Mouse (Mus musculus) kidney, postnatal 0 days (tissue): ENCODE measurements around the gene Arl5c. TPM values are rescaled to one million over a fixed set of nuclear protein-coding genes. Genes with fewer than 3 reads are reported as not detected.

ENCODE experiments used
- ATAC-seq: fragments of 200-750 bp; cut with Nextera tagmentation; replicated peaks from 2 replicates; pipeline ENCODE4 v1.8.0; 2017; ENCODE audit warnings: low read depth, moderate number of reproducible peaks, moderate TSS enrichment, moderate library complexity; ENCODE audit not compliant: low FRiP score
- DNase-seq: peaks from one replicate; pipeline ENCODE4 v3.0.0-alpha.2; 2016; ENCODE audit warnings: low spot score
- H3K27ac ChIP-seq: fragments of 300-500 bp; sonication (generic); 2 replicates; pipeline ENCODE4 v1.5.1; 2014; ENCODE audit warnings: mild to moderate bottlenecking
- H3K27me3 ChIP-seq: fragments of 300-500 bp; sonication (generic); 2 replicates; pipeline ENCODE4 v1.6.1; 2014; ENCODE audit warnings: low read length, mixed read lengths; ENCODE audit not compliant: insufficient read depth
- H3K36me3 ChIP-seq: fragments of 300-500 bp; sonication (generic); 2 replicates; pipeline ENCODE4 v1.6.1; 2014; ENCODE audit warnings: low read length, mixed read lengths; ENCODE audit not compliant: insufficient read depth
- H3K4me1 ChIP-seq: fragments of 300-500 bp; sonication (generic); replicated peaks from 2 replicates; pipeline ENCODE4 v1.6.1; 2014; ENCODE audit warnings: antibody characterized with exemption, low read length, mixed read lengths; ENCODE audit not compliant: insufficient read depth
- H3K4me2 ChIP-seq: fragments of 300-500 bp; sonication (generic); 2 replicates; pipeline ENCODE4 v1.6.1; 2014; ENCODE audit warnings: mild to moderate bottlenecking, low read length, moderate library complexity, mixed read lengths
- H3K4me3 ChIP-seq: fragments of 300-500 bp; sonication (generic); replicated peaks from 2 replicates; pipeline ENCODE4 v1.5.1; 2014; ENCODE audit warnings: low read depth, low read length
- H3K9ac ChIP-seq: fragments of 300-500 bp; sonication (generic); 2 replicates; pipeline ENCODE4 v1.6.1; 2014; ENCODE audit warnings: low read depth, low read length
- H3K9me3 ChIP-seq: fragments of 300-500 bp; sonication (generic); replicated peaks from 2 replicates; pipeline ENCODE4 v1.6.1; 2016; ENCODE audit warnings: low read length, inconsistent platforms, mixed read lengths
- CTCF ChIP-seq: IDR thresholded peaks from 2 replicates; pipeline ENCODE4 v1.5.1; 2016; ENCODE audit warnings: antibody characterized with exemption, low read depth, mild to moderate bottlenecking, moderate library complexity
- WGBS: fragments of 180-500 bp; shearing (Covaris S2); extraction: QIAGEN DNeasy Blood & Tissue Kit; methylation state at CpG from one replicate; pipeline ENCODE4 v1.1.7; 2014; 5-methylcytosine and 5-hydroxymethylcytosine counted together
- polyA plus RNA-seq: library from polyadenylated mRNA; unstranded; fragments of >200 nt; fragmentation: Nextera tagmentation; extraction: Ambion mirVana; gene quantifications from 2 replicates; pipeline ENCODE4 v1.2.1, GENCODE M21; 2015

Gene Arl5c
- polyA plus RNA-seq, 1 experiment from 2014 or later: 2.0 TPM

- H3K27me3 ChIP-seq: no peaks in the 10 kb centered on the region
- no peak for ATAC-seq
- H3K4me3 ChIP-seq: no peak overlapping the region
- TF ChIP-seq CTCF: no peak
- H3K4me1 ChIP-seq: peaks cover 9% of the 10 kb centered on the region
- H3K4me2 ChIP-seq: no peak overlapping the region
- no peaks in the 10 kb centered on the region for H3K9me3 ChIP-seq
- H3K36me3 ChIP-seq: peaks cover 31% of the 10 kb centered on the region
- no peak overlapping the region for H3K9ac ChIP-seq
- H3K27ac ChIP-seq: no peak overlapping the region
- 48% methylated on average over 4 of the region's 4 CpGs for WGBS
- no peak for DNase-seq
These were observed 20.8 kb upstream of the Arl5c start for GRCm38 (mm10) chr11:98016824-98017223.

GRCm38 (mm10) chr11:98016177-98016576 lies 20.2 kb upstream of the Arl5c start:
- no peak for DNase-seq
- Histone ChIP-seq H3K27me3 (no peaks in the 10 kb centered on the region), H3K4me1 (peaks cover 9% of the 10 kb centered on the region), H3K4me2 (no peak overlapping the region), H3K9ac (no peak overlapping the region), H3K36me3 (peaks cover 33% of the 10 kb centered on the region), H3K4me3 (no peak overlapping the region), H3K9me3 (no peaks in the 10 kb centered on the region), H3K27ac (no peak overlapping the region)
- 84% methylated on average over 5 of the region's 5 CpGs for WGBS
- no peak for ATAC-seq
- TF ChIP-seq CTCF: no peak

GRCm38 (mm10) chr11:98012831-98013230 lies 16.9 kb upstream of the Arl5c start:
- no peak for DNase-seq
- no peaks in the 10 kb centered on the region for H3K4me1 ChIP-seq
- 0 out of 2 replicates have a peak, but pooled peaks have one; percentile 14 for ATAC-seq
- no peak overlapping the region for H3K4me3 ChIP-seq
- 82% methylated on average over 10 of the region's 10 CpGs for WGBS
- H3K9ac ChIP-seq: no peak overlapping the region
- H3K4me2 ChIP-seq: no peak overlapping the region
- H3K36me3 ChIP-seq: peaks cover 37% of the 10 kb centered on the region
- TF ChIP-seq CTCF: no peak
- H3K27me3 ChIP-seq: no peaks in the 10 kb centered on the region
- H3K9me3 ChIP-seq: no peaks in the 10 kb centered on the region
- no peak overlapping the region for H3K27ac ChIP-seq

GRCm38 (mm10) chr11:98011716-98012115 lies 15.7 kb upstream of the Arl5c start:
- H3K36me3 ChIP-seq: peaks cover 31% of the 10 kb centered on the region; the same call in 1 of the 2 replicates
- H3K9me3 ChIP-seq: no peaks in the 10 kb centered on the region
- no peak overlapping the region for H3K9ac ChIP-seq
- H3K4me2 ChIP-seq: no peak overlapping the region
- WGBS: 67% methylated on average over 9 of the region's 9 CpGs
- ATAC-seq: no peak
- H3K4me3 ChIP-seq: no peak overlapping the region
- no peaks in the 10 kb centered on the region for H3K4me1 ChIP-seq
- no peak overlapping the region for H3K27ac ChIP-seq
- no peak for DNase-seq
- no peaks in the 10 kb centered on the region for H3K27me3 ChIP-seq
- TF ChIP-seq CTCF: no peak

- no peak for TF ChIP-seq CTCF
- Histone ChIP-seq H3K4me2 (no peak overlapping the region), H3K27me3 (no peaks in the 10 kb centered on the region), H3K27ac (no peak overlapping the region), H3K9ac (no peak overlapping the region), H3K4me3 (no peak overlapping the region), H3K4me1 (peaks cover 4% of the 10 kb centered on the region), H3K36me3 (0 out of 2 replicates have a peak, but pooled peaks cover 15% of the 10 kb centered on the region), H3K9me3 (no peaks in the 10 kb centered on the region)
- DNase-seq (no peak), ATAC-seq (no peak)
- 75% methylated on average over 11 of the region's 11 CpGs for WGBS
These were observed 12.1 kb upstream of the Arl5c start for GRCm38 (mm10) chr11:98008087-98008486.

DNA sequence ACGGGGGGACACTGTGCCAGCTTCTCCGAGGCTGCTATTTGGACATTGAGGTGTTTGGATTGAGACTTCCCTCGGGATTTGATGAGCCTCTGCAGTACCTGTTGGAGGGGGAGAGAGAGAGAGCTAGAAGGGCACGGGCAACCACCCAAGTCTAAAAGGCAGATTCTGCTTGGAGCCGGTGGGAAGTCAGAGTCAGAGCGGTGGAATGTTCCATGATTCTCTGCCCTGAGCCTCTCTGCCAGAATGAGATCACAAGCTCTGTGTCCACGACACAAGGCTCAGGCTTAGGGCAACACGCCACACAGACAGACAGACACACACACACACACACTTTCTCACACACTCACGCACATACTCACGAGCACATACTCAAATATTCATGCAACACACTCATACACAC lies 9.7 kb upstream of the Arl5c start:
- no peak for DNase-seq
- H3K4me1 ChIP-seq: peaks cover 8% of the 10 kb centered on the region
- no peak overlapping the region for H3K4me2 ChIP-seq
- 0 out of 2 replicates have a peak, but pooled peaks cover 11% of the 10 kb centered on the region for H3K36me3 ChIP-seq
- no peak overlapping the region for H3K9ac ChIP-seq
- 0 out of 2 replicates have a peak, but pooled peaks cover 4% of the 10 kb centered on the region for H3K27me3 ChIP-seq
- WGBS: 79% methylated on average over 10 of the region's 10 CpGs
- no peaks in the 10 kb centered on the region for H3K9me3 ChIP-seq
- H3K27ac ChIP-seq: no peak overlapping the region
- no peak overlapping the region for H3K4me3 ChIP-seq
- TF ChIP-seq CTCF: no peak
- ATAC-seq: no peak

- DNase-seq: no peak
These were observed 9.1 kb upstream of the Arl5c start for GRCm38 (mm10) chr11:98005076-98005475.

More at GRCm38 (mm10) chr11:98005076-98005475, 9.1 kb upstream of the Arl5c start:
- 0 out of 2 replicates have a peak, but pooled peaks cover 4% of the 10 kb centered on the region for H3K27me3 ChIP-seq
- no peaks in the 10 kb centered on the region for H3K9me3 ChIP-seq
- 0 out of 2 replicates have a peak, but pooled peaks cover 8% of the 10 kb centered on the region for H3K36me3 ChIP-seq
- H3K9ac ChIP-seq: no peak overlapping the region
- no peak overlapping the region for H3K4me2 ChIP-seq
- H3K4me1 ChIP-seq: peaks cover 8% of the 10 kb centered on the region
- H3K27ac ChIP-seq: no peak overlapping the region
- TF ChIP-seq CTCF: no peak
- H3K4me3 ChIP-seq: no peak overlapping the region
- no peak for ATAC-seq
- WGBS: 64% methylated on average over 13 of the region's 13 CpGs
